Mouse (Mus musculus) layer of hippocampus, adult 18-20 months (tissue): ENCODE measurements around the gene Nelfa. TPM values are rescaled to one million over a fixed set of nuclear protein-coding genes. Genes with fewer than 3 reads are reported as not detected.
A peak's percentile ranks its signal among the peaks of the same experiment; 100 is the strongest.
"Not testable (repeated sequence)": the region's sequence is repeated elsewhere in the genome, so short reads cannot be mapped to it uniquely, and the experiment has no call there.

Experiments used
- DNase-seq, 2 experiments: peaks; one replicate each; pipeline ENCODE4 v3.0.0; 2022; ENCODE audit warnings: low spot score in 2 of 2
- total RNA-seq, 2 experiments: library from RNA; stranded (reverse); gene quantifications; 2 replicates each; pipeline ENCODE4 v1.2.3; 2021

Gene Nelfa
- total RNA-seq, 2 experiments from 2014 or later: 19.7 to 20.2 TPM

DNA sequence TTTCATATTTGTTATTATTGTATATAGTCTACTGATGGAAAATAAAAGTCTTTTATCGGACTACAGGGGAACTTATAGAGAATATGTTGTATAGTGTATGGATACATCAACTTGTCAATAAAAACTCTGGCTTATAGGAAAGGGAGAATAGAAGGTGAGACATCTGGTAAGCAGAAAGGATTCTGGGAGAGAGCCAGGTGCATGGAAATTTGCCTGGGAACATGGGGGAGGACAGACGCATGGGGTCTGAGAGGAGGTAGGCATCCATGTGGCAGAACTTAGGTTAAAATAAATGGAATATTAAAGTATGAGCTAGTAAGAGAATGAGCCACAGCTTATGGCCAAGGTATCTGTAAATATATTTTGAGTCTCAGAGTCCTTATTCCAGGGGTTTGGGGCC lies 16.2 kb downstream of the Nelfa start:
- DNase-seq: no peak

GRCm38 (mm10) chr5:33919466-33919865 lies 16.7 kb downstream of the Nelfa start:
- DNase-seq: peak in 1 of 2 experiments; percentile 57

GRCm38 (mm10) chr5:33916616-33917015 lies 19.6 kb downstream of the Nelfa start:
- DNase-seq: not testable (repeated sequence)

- DNase-seq: not testable (repeated sequence)
Observed at GRCm38 (mm10) chr5:33915031-33915430, 21.2 kb downstream of the Nelfa start.

GRCm38 (mm10) chr5:33903176-33903575 lies 33.0 kb downstream of the Nelfa start:
- no peak for DNase-seq

GRCm38 (mm10) chr5:33902696-33903095 lies 33.5 kb downstream of the Nelfa start:
- no peak for DNase-seq

GRCm38 (mm10) chr5:33901278-33901677 lies 34.9 kb downstream of the Nelfa start:
- no peak for DNase-seq

- no peak for DNase-seq
Observed at GRCm38 (mm10) chr5:33900701-33901263, 35.4 kb downstream of the Nelfa start.

DNA sequence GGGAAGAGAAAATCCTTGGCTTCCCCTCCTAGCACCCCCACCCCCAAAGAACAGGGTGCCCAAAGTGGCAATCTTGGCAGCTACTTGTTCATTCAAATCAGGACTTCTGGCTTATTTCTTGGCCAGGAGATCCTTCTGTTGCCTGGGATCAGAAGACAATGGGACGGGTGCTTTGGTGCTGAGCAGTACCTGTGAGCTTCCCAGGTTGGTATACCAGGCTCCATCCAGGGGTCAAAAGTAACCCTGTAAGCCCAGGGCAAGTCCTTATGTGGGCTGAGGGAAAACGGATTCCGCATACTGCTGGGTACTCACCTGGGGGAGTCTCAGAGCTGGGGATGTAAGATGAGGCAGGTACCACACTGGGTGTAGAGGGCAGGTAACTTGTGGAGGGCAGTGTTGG lies 36.1 kb downstream of the Nelfa start:
- no peak for DNase-seq

- DNase-seq: no peak
Observed at GRCm38 (mm10) chr5:33899245-33899644, 37.0 kb downstream of the Nelfa start.

- DNase-seq: no peak
Observed at GRCm38 (mm10) chr5:33898671-33899070, 37.5 kb downstream of the Nelfa start.

GRCm38 (mm10) chr5:33897158-33897557 lies 39.1 kb downstream of the Nelfa start:
- DNase-seq: no peak

- DNase-seq: no peak
Observed at GRCm38 (mm10) chr5:33895116-33895515, 41.1 kb downstream of the Nelfa start.

- DNase-seq: no peak
Observed at GRCm38 (mm10) chr5:33893406-33893805, 42.8 kb downstream of the Nelfa start.

DNA sequence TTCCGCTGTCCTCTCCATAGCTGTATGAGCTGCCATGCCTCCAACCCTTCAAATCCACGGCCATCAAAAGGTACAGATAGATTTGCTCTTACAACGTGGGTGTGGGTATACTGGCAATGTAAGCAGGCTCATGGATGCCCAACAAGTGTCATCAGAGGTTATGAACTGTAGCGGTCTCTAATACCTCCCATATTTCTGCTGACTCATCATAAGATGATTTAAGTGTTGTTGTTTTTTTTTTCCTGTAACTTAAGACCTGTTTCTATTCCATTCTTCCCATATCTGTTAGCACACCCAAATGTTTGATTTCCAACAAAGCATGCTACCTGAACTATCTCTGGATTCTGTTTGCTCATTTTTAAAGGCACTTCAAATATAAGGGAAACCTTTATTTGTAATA lies 55.1 kb downstream of the Nelfa start:
- no peak for DNase-seq

- no peak for DNase-seq
Observed at GRCm38 (mm10) chr5:33875472-33875871, 60.7 kb downstream of the Nelfa start.

GRCm38 (mm10) chr5:33857693-33858092 lies 78.5 kb downstream of the Nelfa start:
- DNase-seq: no peak

- DNase-seq: no peak
Observed at GRCm38 (mm10) chr5:33854019-33854418, 82.2 kb downstream of the Nelfa start.

GRCm38 (mm10) chr5:33853086-33853485 lies 83.1 kb downstream of the Nelfa start:
- no peak for DNase-seq

DNA sequence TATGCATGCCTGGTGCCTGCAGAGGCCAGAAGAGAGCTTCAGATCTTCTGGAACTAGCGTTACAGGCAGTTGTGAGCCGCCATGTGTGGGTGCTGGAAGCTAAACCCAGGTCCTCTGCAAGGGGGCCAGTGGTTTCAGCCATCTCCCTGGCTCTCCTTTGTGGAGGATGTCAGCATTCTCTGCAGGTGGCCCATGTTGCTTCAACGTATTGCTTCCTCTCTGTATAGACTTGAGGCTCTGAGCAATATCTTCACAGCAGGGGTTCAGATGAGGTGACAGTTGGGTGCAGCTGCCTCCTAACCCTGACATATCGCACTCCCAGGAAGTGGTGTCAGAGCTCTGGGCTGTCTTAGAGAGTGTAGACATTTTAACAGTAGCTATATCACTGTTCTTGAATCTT lies 84.7 kb downstream of the Nelfa start:
- DNase-seq: no peak
